Mouse (Mus musculus) forebrain, embryonic 15.5 days (tissue): ENCODE data around the gene Nav2. TPM values are rescaled to one million over a fixed set of nuclear protein-coding genes. Genes with fewer than 3 reads are reported as not detected.

Source experiments
- ATAC-seq: fragments of 200-750 bp; cut with Nextera tagmentation; replicated peaks from 2 replicates; pipeline ENCODE4 v1.8.0; 2017; ENCODE audit warnings: mild to moderate bottlenecking, moderate TSS enrichment, moderate library complexity
- H3K27ac ChIP-seq: fragments of 300-500 bp; sonication (generic); replicated peaks from 2 replicates; pipeline ENCODE4 v1.5.1; 2015; ENCODE audit warnings: mild to moderate bottlenecking, inconsistent platforms
- H3K27me3 ChIP-seq: fragments of 300-500 bp; sonication (generic); 2 replicates; pipeline ENCODE4 v1.6.1; 2015; ENCODE audit warnings: inconsistent platforms
- H3K36me3 ChIP-seq: fragments of 300-500 bp; sonication (generic); 2 replicates; pipeline ENCODE4 v1.6.1; 2015; ENCODE audit warnings: mild to moderate bottlenecking, inconsistent platforms
- H3K4me1 ChIP-seq: fragments of 300-500 bp; sonication (generic); 2 replicates; pipeline ENCODE4 v1.6.1; 2015; ENCODE audit warnings: inconsistent platforms
- H3K4me2 ChIP-seq: fragments of 300-500 bp; sonication (generic); replicated peaks from 2 replicates; pipeline ENCODE4 v1.6.1; 2015; ENCODE audit warnings: mild to moderate bottlenecking, inconsistent platforms
- H3K4me3 ChIP-seq: fragments of 300-500 bp; sonication (generic); 2 replicates; pipeline ENCODE4 v1.5.1; 2015; ENCODE audit warnings: mild to moderate bottlenecking, inconsistent platforms
- H3K9ac ChIP-seq: fragments of 300-500 bp; sonication (generic); replicated peaks from 2 replicates; pipeline ENCODE4 v1.6.1; 2015; ENCODE audit warnings: mild to moderate bottlenecking, inconsistent platforms
- H3K9me3 ChIP-seq: fragments of 300-500 bp; sonication (generic); 2 replicates; pipeline ENCODE4 v1.6.1; 2016; ENCODE audit warnings: inconsistent platforms
- WGBS: fragments of 180-500 bp; shearing (Covaris S2); methylation state at CpG from one replicate; pipeline ENCODE4 v1.1.7; 2015; ENCODE audit warnings: mixed read lengths; 5-methylcytosine and 5-hydroxymethylcytosine counted together
- polyA plus RNA-seq: library from polyadenylated mRNA; unstranded; fragments of >200 nt; fragmentation: Nextera tagmentation; extraction: Ambion mirVana; gene quantifications from 2 replicates; pipeline ENCODE4 v1.2.1, GENCODE M21; 2015

The Nav2 gene
- polyA plus RNA-seq, 1 experiment from 2014 or later = 27.3 TPM

DNA sequence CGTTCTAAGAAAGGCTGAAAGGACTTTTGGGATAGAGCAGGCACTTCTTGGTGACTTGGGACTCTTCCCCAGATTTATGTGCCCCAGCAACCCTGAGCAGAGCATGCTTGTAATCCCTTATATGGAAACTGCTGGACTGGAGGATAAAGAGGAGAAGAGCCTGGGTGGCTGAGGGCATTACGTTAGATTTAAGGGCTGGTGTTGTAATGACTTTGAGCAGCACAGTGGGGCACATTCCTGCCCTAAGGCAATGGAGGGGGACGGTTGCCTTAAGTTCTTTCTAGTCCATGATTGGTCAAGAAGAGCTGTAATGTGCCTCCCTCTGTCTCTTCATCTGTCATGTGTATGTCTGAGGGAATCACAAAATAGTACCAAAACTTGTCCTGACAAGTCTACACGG, 651.5 kb downstream of the Nav2 start:
- ATAC-seq = no peak
- Histone ChIP-seq H3K9me3 (no peaks in the 10 kb centered on the region), H3K36me3 (peaks cover 10% of the 10 kb centered on the region; the same call in 1 of the 2 replicates), H3K4me3 (no peak overlapping the region), H3K27me3 (no peaks in the 10 kb centered on the region), H3K4me1 (peaks cover 18% of the 10 kb centered on the region), H3K9ac (no peak overlapping the region), H3K4me2 (no peak overlapping the region), H3K27ac (no peak overlapping the region)
- 71% methylated on average over 4 of the region's 4 CpGs for WGBS

DNA sequence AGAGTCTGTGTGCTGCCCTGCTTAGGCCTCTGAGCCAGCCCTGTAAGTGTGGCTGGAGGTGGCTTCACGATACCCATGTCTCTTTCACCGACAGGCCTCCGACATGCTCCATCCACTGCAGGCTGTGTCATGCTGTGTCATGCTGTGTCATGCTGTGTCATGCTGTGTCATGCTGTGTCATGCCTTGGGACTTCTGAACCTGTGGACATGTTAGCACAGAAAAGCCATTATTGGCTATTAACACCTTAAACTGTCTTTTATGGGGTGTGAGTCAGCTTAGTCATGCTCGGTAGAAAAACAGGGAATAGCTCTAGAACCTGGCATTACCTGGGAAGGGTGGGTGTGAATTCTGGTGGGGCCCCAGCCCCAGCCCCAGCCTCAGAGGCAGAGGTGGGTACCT, 653.9 kb downstream of the Nav2 start:
- no peak for ATAC-seq
- no peak overlapping the region for H3K4me3 ChIP-seq
- no peak overlapping the region for H3K4me2 ChIP-seq
- no peaks in the 10 kb centered on the region for H3K27me3 ChIP-seq
- peaks cover 14% of the 10 kb centered on the region; the same call in 1 of the 2 replicates for H3K36me3 ChIP-seq
- H3K27ac ChIP-seq = no peak overlapping the region
- 90% methylated on average over 4 of the region's 4 CpGs for WGBS
- H3K9ac ChIP-seq = no peak overlapping the region
- peaks cover 18% of the 10 kb centered on the region for H3K4me1 ChIP-seq
- H3K9me3 ChIP-seq = no peaks in the 10 kb centered on the region

DNA sequence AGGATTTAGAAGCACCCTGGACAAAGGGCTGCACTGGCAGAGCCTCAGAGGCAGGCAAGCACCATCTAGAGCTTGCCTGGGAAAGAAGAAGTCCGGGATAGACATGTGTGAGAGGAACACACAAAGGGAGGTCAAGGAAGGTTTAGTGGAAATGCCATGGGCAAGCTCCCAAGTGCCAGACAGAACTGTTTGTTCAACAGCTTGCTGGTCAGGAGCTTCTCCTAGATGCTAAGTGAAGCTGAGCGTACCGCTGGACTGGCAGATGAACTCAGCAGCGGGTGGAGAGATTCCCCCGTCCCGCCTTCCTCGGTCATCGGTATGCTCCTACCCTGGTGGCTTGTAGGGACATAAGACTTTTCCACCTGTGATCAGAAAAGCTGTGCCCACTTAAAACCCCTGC, 654.3 kb downstream of the Nav2 start:
- no peak overlapping the region for H3K4me2 ChIP-seq
- no peaks in the 10 kb centered on the region for H3K27me3 ChIP-seq
- peaks cover 17% of the 10 kb centered on the region for H3K4me1 ChIP-seq
- H3K36me3 ChIP-seq = peaks cover 14% of the 10 kb centered on the region; the same call in 1 of the 2 replicates
- WGBS = 88% methylated on average over 8 of the region's 8 CpGs
- no peaks in the 10 kb centered on the region for H3K9me3 ChIP-seq
- H3K4me3 ChIP-seq = no peak overlapping the region
- no peak for ATAC-seq
- H3K27ac ChIP-seq = no peak overlapping the region
- H3K9ac ChIP-seq = no peak overlapping the region

DNA sequence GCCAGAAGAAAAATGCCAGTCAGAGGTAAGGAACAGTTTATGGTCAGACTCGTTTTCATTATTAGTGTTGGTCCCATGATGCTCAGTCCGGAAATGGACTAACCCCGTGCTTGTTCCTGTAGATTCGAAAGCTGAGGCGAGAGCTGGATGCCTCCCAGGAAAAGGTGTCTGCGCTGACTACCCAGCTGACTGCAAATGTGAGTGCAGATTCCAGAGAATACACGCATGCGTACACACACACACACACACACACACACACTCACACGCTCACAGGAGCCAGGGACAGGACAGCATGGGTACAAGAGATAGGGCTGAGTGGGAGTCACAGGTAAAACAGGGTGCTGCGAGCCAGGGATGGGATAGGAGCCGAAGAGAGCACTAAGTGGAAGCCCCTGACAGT, 656.6 kb downstream of the Nav2 start:
- H3K9me3 ChIP-seq = no peaks in the 10 kb centered on the region
- WGBS = 89% methylated on average over 11 of the region's 11 CpGs
- H3K36me3 ChIP-seq = peaks cover 11% of the 10 kb centered on the region; the same call in 1 of the 2 replicates
- H3K4me1 ChIP-seq = no peaks in the 10 kb centered on the region
- no peak overlapping the region for H3K4me3 ChIP-seq
- no peak overlapping the region for H3K27ac ChIP-seq
- H3K27me3 ChIP-seq = no peaks in the 10 kb centered on the region
- no peak overlapping the region for H3K4me2 ChIP-seq
- H3K9ac ChIP-seq = no peak overlapping the region
- no peak for ATAC-seq

DNA sequence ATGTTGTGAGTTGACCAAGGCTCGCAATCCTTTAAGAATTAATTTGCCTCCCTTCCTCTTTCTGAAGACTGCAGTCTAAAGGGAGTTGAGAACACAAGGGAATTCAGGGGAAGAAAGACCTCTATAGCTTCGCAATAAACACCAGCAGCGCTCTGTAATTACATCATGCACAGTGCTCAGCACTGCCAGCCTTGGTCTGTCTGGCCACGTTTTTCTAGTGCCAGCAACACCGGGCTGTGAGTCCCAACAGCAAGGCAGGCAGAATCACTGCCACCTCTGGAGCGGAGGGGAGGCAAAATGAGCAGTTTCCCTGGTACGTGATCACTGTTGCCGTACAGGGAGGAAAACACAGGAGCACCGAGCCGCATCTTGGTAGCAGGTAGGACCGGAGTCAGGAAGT, 657.3 kb downstream of the Nav2 start:
- Histone ChIP-seq H3K4me2 (no peak overlapping the region), H3K27ac (no peak overlapping the region), H3K4me1 (no peaks in the 10 kb centered on the region), H3K36me3 (peaks cover 13% of the 10 kb centered on the region; the same call in 1 of the 2 replicates), H3K4me3 (no peak overlapping the region), H3K9ac (no peak overlapping the region), H3K27me3 (no peaks in the 10 kb centered on the region), H3K9me3 (no peaks in the 10 kb centered on the region)
- ATAC-seq = no peak
- 66% methylated on average over 11 of the region's 11 CpGs for WGBS

DNA sequence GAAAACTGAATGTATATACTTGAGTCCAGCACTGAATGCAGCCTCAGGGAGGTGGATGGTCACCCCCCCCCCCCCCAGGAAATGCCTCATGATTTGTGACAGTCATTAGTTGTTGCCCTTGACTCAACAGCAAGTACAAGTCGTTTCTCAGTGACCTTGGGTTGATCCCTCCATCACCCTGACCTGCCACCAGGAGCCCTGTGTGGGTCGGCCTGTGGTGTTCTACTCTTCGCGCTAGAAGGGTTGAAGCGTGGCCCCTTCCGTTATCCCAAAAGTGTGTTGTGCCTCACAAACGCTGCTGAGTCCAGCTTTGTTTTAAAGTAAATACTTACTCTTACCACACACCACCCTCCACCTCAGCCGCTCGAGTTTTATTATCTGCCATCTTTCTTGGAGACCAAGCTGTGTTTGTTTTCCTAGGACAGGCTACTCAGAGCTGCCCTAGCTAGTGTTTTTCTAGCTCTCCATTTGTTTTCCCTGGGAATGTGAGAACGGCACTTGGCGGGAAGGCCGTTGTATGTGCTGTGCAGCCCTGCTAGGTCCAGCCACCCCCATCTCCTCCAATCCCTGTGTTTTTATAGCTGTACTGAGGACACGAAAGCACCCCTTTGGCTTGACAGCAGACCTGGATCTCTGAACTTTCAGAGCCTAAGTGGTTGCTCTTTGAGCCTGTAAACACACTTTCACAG, 659.0 kb downstream of the Nav2 start:
- Histone ChIP-seq H3K4me1 (no peaks in the 10 kb centered on the region), H3K27me3 (no peaks in the 10 kb centered on the region), H3K9me3 (no peaks in the 10 kb centered on the region), H3K4me3 (no peak overlapping the region), H3K27ac (no peak overlapping the region), H3K36me3 (peaks cover 23% of the 10 kb centered on the region; the same call in 1 of the 2 replicates), H3K9ac (no peak overlapping the region), H3K4me2 (no peak overlapping the region)
- ATAC-seq = no peak
- WGBS = 85% methylated on average over 13 of the region's 13 CpGs

DNA sequence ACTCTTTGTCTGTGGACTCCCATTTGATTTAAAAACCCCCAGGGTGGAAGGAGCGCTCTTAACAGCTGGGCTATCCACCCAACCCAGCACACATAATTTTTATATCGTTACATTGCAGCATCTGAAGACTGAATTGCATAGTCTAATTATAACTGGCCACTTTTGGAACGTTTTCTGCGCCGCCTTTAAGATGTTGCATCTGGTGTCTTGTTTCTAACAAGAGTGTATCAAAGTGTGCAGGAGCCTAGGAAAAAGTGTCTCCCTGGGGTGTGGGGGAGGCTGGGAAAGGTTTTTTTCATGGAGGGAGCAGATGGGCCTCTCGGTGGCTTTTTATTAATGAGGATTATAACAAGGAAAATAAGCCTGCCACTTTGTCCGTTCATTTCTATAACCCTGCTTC, 661.1 kb downstream of the Nav2 start:
- H3K36me3 ChIP-seq = peaks cover 19% of the 10 kb centered on the region; the same call in 1 of the 2 replicates
- H3K9ac ChIP-seq = no peak overlapping the region
- 55% methylated on average over 7 of the region's 7 CpGs for WGBS
- ATAC-seq = no peak
- no peak overlapping the region for H3K4me3 ChIP-seq
- no peaks in the 10 kb centered on the region for H3K4me1 ChIP-seq
- no peak overlapping the region for H3K4me2 ChIP-seq
- no peaks in the 10 kb centered on the region for H3K27me3 ChIP-seq
- H3K27ac ChIP-seq = 0 out of 2 replicates have a peak overlapping the region, but pooled peaks have one; percentile 17
- H3K9me3 ChIP-seq = no peaks in the 10 kb centered on the region

DNA sequence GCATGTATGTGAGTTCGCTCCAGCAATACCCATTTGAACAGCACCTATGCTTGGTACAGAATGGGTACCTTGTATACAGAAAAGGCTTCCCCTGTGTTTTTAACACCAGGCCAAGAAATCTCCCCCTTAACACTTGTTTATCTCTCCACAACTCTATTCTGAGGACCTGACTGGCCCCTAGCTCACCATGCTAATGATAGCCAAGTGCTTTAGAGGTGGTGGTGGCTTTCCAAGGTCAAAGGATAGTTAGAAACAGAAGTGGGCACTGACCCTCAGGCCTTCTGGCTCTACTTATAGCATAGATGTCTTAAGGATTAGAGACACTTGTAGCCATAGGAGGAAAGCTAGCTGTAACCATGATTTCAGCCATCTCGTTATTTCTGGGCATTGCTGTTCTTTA, 663.1 kb downstream of the Nav2 start:
- 97% methylated on average over 2 of the region's 2 CpGs for WGBS
- no peak for ATAC-seq
- Histone ChIP-seq H3K36me3 (peaks cover 23% of the 10 kb centered on the region; the same call in 1 of the 2 replicates), H3K4me2 (no peak overlapping the region), H3K4me1 (no peaks in the 10 kb centered on the region), H3K27me3 (no peaks in the 10 kb centered on the region), H3K4me3 (no peak overlapping the region), H3K9ac (no peak overlapping the region), H3K9me3 (no peaks in the 10 kb centered on the region), H3K27ac (no peak overlapping the region)

DNA sequence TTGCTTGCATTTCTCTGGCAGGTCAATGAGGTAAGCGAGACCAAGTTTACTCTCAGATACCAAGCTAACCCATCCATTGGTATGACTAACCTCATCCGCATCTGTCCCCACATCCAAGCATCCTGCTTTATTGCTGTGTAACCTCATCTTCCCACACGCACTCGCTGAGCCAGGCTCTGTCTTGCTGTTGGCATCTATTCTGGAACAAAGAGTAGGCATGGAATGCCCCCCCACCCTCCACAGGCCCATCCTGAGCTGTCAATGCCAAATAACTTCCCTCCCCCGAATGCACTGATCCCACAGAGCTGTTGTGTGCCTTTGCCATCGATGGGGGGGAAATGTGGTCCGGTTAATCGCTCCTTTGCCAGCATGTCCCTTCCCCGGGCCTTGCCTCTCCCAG, 666.7 kb downstream of the Nav2 start:
- H3K27me3 ChIP-seq = no peaks in the 10 kb centered on the region
- ATAC-seq = no peak
- peaks cover 32% of the 10 kb centered on the region; the same call in 1 of the 2 replicates for H3K36me3 ChIP-seq
- H3K9me3 ChIP-seq = no peaks in the 10 kb centered on the region
- no peak overlapping the region for H3K4me2 ChIP-seq
- no peak overlapping the region for H3K4me3 ChIP-seq
- WGBS = 92% methylated on average over 9 of the region's 9 CpGs
- no peak overlapping the region for H3K27ac ChIP-seq
- no peak overlapping the region for H3K9ac ChIP-seq
- no peaks in the 10 kb centered on the region for H3K4me1 ChIP-seq

DNA sequence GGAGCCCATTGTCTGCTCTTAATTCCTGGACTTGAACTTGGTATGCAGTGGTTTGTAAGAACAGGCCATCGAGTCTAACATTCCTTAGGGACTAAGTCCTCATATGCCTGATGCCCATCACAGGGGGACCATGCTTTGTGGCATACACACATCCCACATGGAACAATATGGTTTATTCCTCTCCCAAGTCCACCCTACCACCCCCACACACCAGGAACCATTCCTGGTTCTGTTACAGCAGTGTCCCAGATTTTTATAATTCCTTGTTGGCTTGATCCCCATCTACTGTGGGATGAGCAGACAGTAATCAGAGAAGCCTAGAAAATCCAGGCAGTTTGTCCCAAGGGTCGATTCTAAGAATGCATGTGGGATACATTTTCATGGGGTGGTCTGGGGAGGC, 668.6 kb downstream of the Nav2 start:
- no peak overlapping the region for H3K4me3 ChIP-seq
- H3K27me3 ChIP-seq = no peaks in the 10 kb centered on the region
- H3K4me2 ChIP-seq = no peak overlapping the region
- H3K9me3 ChIP-seq = no peaks in the 10 kb centered on the region
- H3K36me3 ChIP-seq = peaks cover 24% of the 10 kb centered on the region
- H3K4me1 ChIP-seq = no peaks in the 10 kb centered on the region
- no peak overlapping the region for H3K27ac ChIP-seq
- WGBS = 87% methylated on average over 2 of the region's 2 CpGs
- no peak for ATAC-seq
- no peak overlapping the region for H3K9ac ChIP-seq

DNA sequence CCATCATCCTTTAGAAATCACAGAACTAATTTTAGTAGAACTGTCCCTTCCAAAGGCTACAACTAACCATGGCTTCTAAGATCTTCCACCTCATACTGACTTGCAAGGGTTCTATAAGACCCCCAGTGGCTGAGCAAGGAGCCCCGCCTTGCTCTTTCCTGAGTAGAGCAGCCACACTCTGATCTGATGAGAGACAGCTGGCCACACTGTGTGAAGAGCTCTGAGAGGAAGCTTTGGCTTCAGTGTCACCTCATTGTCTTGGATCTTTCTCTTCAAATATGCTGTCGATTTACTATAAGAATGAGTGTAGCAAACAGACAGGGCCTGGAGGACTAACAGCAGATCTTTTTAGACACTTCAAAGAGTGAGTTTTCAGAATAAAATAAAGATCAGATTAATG, 673.4 kb downstream of the Nav2 start:
- Histone ChIP-seq H3K27me3 (no peaks in the 10 kb centered on the region), H3K4me1 (no peaks in the 10 kb centered on the region), H3K27ac (no peak overlapping the region), H3K9ac (no peak overlapping the region), H3K4me2 (no peak overlapping the region), H3K9me3 (no peaks in the 10 kb centered on the region), H3K4me3 (no peak overlapping the region), H3K36me3 (peaks cover 15% of the 10 kb centered on the region; the same call in 1 of the 2 replicates)
- ATAC-seq = no peak
- WGBS = 88% methylated on average over 2 of the region's 2 CpGs

DNA sequence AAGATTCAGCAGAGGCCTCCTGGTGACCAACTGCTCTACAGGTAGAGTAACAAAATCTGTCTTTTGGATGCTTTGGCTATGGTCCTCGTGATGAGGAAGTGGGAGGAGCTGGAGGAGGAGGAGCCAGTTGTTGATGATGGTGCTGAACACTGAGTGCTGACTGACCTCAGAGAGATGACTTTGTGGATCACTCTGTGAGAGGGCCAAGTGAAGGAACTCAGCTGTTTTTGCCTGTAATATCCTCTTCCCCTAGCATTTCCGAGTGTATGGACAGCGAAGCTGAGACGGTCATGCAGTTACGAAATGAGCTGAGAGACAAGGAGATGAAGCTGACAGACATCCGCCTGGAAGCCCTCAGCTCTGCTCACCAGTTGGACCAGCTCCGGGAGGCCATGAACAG, 674.0 kb downstream of the Nav2 start:
- H3K9ac ChIP-seq = no peak overlapping the region
- WGBS = 89% methylated on average over 7 of the region's 7 CpGs
- ATAC-seq = no peak
- H3K4me2 ChIP-seq = no peak overlapping the region
- no peaks in the 10 kb centered on the region for H3K4me1 ChIP-seq
- no peak overlapping the region for H3K4me3 ChIP-seq
- H3K36me3 ChIP-seq = peaks cover 12% of the 10 kb centered on the region; the same call in 1 of the 2 replicates
- H3K27ac ChIP-seq = no peak overlapping the region
- H3K27me3 ChIP-seq = no peaks in the 10 kb centered on the region
- H3K9me3 ChIP-seq = no peaks in the 10 kb centered on the region

DNA sequence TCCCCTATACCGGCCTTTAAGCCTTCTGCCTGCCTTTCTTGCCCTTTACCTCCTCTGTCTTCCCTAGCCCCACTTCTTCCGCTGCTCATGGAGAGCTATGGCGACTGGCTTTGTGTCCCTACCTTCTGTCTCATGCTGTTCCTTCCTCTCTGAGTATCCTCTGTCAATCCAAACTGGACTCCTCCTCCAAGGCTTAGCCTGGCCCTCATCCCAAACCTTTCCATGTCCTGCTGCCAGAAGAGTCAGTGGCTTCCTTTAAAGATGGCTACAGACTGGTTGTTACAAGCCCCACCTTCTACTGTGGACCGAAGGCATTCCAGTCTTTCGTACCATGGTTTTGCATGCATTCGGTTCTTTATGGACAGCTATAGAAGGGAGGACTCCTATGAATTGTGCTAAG, 674.7 kb downstream of the Nav2 start:
- Histone ChIP-seq H3K9me3 (no peaks in the 10 kb centered on the region), H3K4me1 (no peaks in the 10 kb centered on the region), H3K4me3 (no peak overlapping the region), H3K27me3 (no peaks in the 10 kb centered on the region), H3K4me2 (no peak overlapping the region), H3K9ac (no peak overlapping the region), H3K36me3 (peaks cover 8% of the 10 kb centered on the region; the same call in 1 of the 2 replicates), H3K27ac (no peak overlapping the region)
- 88% methylated on average over 6 of the region's 6 CpGs for WGBS
- ATAC-seq = no peak
